Mouse (Mus musculus): Measurements from ENCODE around the gene Tmem132d.

- TF ChIP-seq GATA1 (IDR thresholded peaks at IDR 0.05; ENCODE audit: borderline replicate concordance, low read length) = no peak
- TF ChIP-seq FLI1 (IDR thresholded peaks at IDR 0.05; ENCODE audit: low read length) = no peak
Observed at GRCm38 (mm10) chr5:127918376-127918775, 514.5 kb downstream of the Tmem132d start.

Measured in megakaryocyte, embryonic 14.5 days (primary cell).